Mouse (Mus musculus): Measurements from ENCODE around the gene Pml.

GRCm38 (mm10) chr9:58202676-58203453 lies 46.7 kb downstream of the Pml start:
- TF ChIP-seq CTCF (IDR thresholded peaks at IDR 0.05) (no peak), EP300 (IDR thresholded peaks at IDR 0.05) (no peak)
